Mouse (Mus musculus) G1E (cell line): ENCODE measurements around the gene Ctsh.

Source experiments
- CTCF ChIP-seq: IDR thresholded peaks from 2 replicates; pipeline ENCODE4 v1.5.1; 2012; ENCODE audit warnings: low read depth, low read length, inconsistent platforms, mixed read lengths
- GATA1 ChIP-seq: IDR thresholded peaks from 2 replicates; pipeline ENCODE4 v1.6.1; 2012; ENCODE audit warnings: borderline replicate concordance, low read length, inconsistent platforms, mixed read lengths
- POLR2AphosphoS5 ChIP-seq: IDR thresholded peaks from 2 replicates; pipeline ENCODE4 v1.6.1; 2012; ENCODE audit warnings: low read depth, low read length, inconsistent platforms; ENCODE audit not compliant: insufficient replicate concordance
- TAL1 ChIP-seq: conservative IDR thresholded peaks from 2 replicates; pipeline ENCODE4 v1.6.1; 2012; ENCODE audit warnings: low read depth, low read length, inconsistent platforms, mixed read lengths

DNA sequence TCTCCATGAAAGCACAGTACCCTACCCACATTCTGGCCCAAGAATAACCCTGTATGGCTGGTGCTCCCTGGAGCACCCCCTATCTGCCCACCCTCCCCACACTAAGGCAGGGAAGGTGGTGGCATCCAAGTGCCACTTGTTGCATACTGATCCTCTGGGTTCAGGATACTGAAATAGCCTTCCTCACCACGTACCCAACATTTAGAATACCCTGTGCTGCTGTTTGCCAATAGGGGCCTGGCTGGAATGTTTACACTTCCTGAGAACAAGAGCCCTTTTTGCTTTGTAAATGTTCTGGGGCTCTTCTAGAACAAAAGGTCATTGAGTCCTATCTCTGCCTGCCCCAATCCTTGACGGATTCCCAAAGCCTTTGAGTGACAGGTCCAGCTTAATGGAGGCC is 46.9 kb upstream of the Ctsh start:
- no peak for TF ChIP-seq GATA1
- no peak for TF ChIP-seq CTCF
- no peak for TF ChIP-seq TAL1
- no peak for TF ChIP-seq POLR2AphosphoS5
